Mouse (Mus musculus) embryonic facial prominence, embryonic 13.5 days (tissue): Measurements from ENCODE around the gene Adamts12. TPM values are rescaled to one million over a fixed set of nuclear protein-coding genes. Genes with fewer than 3 reads are reported as not detected.
A peak's percentile ranks its signal among the peaks of the same experiment; 100 is the strongest.

Experiments
- ATAC-seq: fragments of 200-750 bp; cut with Nextera tagmentation; 2 replicates; pipeline ENCODE4 v1.8.0; 2017; ENCODE audit warnings: low read depth; ENCODE audit not compliant: insufficient number of reproducible peaks, insufficient read depth, low FRiP score, low TSS enrichment
- H3K27ac ChIP-seq: fragments of 300-500 bp; sonication (generic); 2 replicates; pipeline ENCODE4 v1.5.1; 2015; ENCODE audit warnings: moderate library complexity, mild to moderate bottlenecking, inconsistent platforms
- H3K27me3 ChIP-seq: fragments of 300-500 bp; sonication (generic); 2 replicates; pipeline ENCODE4 v1.6.1; 2015; ENCODE audit warnings: mild to moderate bottlenecking, inconsistent platforms
- H3K36me3 ChIP-seq: fragments of 300-500 bp; sonication (generic); 2 replicates; pipeline ENCODE4 v1.6.1; 2015; ENCODE audit warnings: mild to moderate bottlenecking, inconsistent platforms
- H3K4me1 ChIP-seq: fragments of 300-500 bp; sonication (generic); 2 replicates; pipeline ENCODE4 v1.6.1; 2015; ENCODE audit warnings: inconsistent platforms
- H3K4me2 ChIP-seq: fragments of 300-500 bp; sonication (generic); 2 replicates; pipeline ENCODE4 v1.6.1; 2015; ENCODE audit warnings: moderate library complexity, mild to moderate bottlenecking, inconsistent platforms
- H3K4me3 ChIP-seq: fragments of 300-500 bp; sonication (generic); 2 replicates; pipeline ENCODE4 v1.5.1; 2015; ENCODE audit warnings: mild to moderate bottlenecking, inconsistent platforms
- H3K9ac ChIP-seq: fragments of 300-500 bp; sonication (generic); 2 replicates; pipeline ENCODE4 v1.6.1; 2015; ENCODE audit warnings: mild to moderate bottlenecking, inconsistent platforms
- H3K9me3 ChIP-seq: fragments of 300-500 bp; sonication (generic); 2 replicates; pipeline ENCODE4 v1.6.1; 2016; ENCODE audit warnings: inconsistent platforms
- WGBS: fragments of 180-500 bp; shearing (Covaris S2); methylation state at CpG from one replicate; pipeline ENCODE4 v1.1.7; 2015; ENCODE audit warnings: mixed read lengths; 5-methylcytosine and 5-hydroxymethylcytosine counted together
- polyA plus RNA-seq: library from polyadenylated mRNA; unstranded; fragments of >200 nt; fragmentation: Nextera tagmentation; extraction: Ambion mirVana; gene quantifications from 2 replicates; pipeline ENCODE4 v1.2.1, GENCODE M21; 2015

The Adamts12 gene
- polyA plus RNA-seq, 1 experiment from 2014 or later = 6.6 TPM

DNA sequence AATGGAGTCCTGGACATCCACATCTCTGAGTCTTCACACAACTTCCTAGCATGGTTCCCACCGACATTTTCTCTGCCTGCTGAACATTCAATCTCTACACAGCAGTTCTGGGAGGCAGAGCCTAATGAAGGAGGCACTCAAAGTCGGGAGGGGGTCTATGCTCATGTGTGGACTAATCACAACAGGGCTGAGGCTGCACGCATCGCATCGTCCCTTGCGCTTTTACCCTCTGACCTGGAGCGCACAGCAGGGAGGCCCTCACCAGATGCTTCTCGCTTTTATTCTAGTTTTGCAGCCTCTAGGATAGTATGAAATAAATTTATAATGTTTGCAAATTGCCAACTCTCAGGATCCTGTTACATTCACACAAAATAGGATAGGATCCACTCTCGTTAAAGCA lies 112.9 kb downstream of the Adamts12 start:
- Histone ChIP-seq H3K4me1 (peaks cover 29% of the 10 kb centered on the region), H3K4me2 (peak overlapping the region; percentile 27; the same call in 1 of the 2 replicates), H3K4me3 (no peak overlapping the region), H3K36me3 (no peaks in the 10 kb centered on the region), H3K9ac (no peak overlapping the region), H3K9me3 (no peaks in the 10 kb centered on the region), H3K27me3 (no peaks in the 10 kb centered on the region), H3K27ac (peak overlapping the region; percentile 82)
- WGBS = 25% methylated on average over 9 of the region's 9 CpGs
- ATAC-seq = peak; percentile 72

DNA sequence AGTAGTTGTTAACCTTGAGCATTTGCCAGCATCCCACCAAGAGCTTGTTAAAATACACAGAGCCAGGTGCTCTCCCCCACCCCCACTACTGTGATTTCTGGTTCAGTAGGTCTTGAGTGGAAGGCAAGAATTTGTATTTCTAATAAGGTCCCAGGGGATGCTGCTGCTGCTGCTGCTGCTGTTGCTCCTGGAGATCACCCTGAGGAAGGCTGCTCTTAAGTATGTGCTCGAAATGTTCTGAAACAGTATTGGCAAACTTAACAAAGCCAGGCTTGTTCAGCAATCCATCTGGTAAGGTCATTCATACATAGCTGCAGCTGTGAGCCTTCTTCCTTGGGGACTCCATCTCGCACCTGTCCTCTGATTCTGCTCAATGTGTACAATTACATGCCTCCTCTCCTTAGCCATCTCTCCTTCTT lies 115.2 kb downstream of the Adamts12 start:
- WGBS = 61% methylated on average over 2 of the region's 2 CpGs
- H3K27me3 ChIP-seq = no peaks in the 10 kb centered on the region

DNA sequence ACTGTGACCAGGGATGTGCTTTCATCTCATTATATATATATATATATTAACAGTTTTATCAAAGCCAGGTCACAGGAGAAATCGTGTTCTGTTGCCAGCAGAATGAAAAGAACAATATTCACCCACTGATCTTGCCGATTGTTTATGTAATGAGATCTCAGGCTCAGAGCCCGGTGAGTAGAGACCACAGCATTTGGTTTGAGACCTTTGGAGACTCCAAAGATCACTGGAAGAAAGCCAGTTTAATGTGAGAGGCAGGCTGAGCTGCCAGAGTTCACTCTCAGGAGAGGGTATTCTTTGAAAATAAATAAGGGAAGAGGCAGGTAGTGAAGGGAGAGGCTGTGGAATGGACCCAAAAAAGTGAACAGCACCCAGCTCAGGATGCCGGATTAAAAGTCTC lies 122.1 kb downstream of the Adamts12 start:
- Histone ChIP-seq H3K4me2 (no peak overlapping the region), H3K27ac (no peak overlapping the region), H3K27me3 (no peaks in the 10 kb centered on the region), H3K9ac (no peak overlapping the region), H3K4me1 (no peaks in the 10 kb centered on the region; the same call in 1 of the 2 replicates), H3K36me3 (no peaks in the 10 kb centered on the region), H3K9me3 (no peaks in the 10 kb centered on the region), H3K4me3 (no peak overlapping the region)
- WGBS = 55% methylated on average over 4 of the region's 4 CpGs
- ATAC-seq = no peak

More for the DNA sequence above, 115.2 kb downstream of the Adamts12 start:
- no peak overlapping the region for H3K4me2 ChIP-seq
- no peak overlapping the region for H3K27ac ChIP-seq
- H3K4me1 ChIP-seq = peaks cover 29% of the 10 kb centered on the region
- H3K4me3 ChIP-seq = no peak overlapping the region
- H3K9ac ChIP-seq = no peak overlapping the region
- H3K9me3 ChIP-seq = no peaks in the 10 kb centered on the region
- no peaks in the 10 kb centered on the region for H3K36me3 ChIP-seq
- ATAC-seq = no peak

DNA sequence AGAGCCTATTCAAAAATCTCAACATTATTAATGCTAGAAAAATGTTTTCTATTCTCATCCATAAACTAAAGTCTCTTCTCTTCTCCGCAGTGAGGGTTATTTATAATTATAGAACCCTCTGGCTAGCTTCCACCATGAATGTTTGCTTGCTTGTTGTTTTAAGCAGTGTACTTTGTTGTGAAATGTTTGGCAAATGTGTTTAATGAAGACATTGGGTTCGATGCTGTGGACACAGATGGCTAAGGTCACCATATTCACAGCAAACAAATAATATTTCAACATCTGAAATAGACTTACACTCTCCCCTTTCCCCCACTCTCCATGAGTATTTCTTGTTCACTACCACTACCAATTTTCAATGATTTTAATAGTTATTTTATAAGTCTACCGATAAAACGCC lies 125.9 kb downstream of the Adamts12 start:
- Histone ChIP-seq H3K27me3 (no peaks in the 10 kb centered on the region), H3K27ac (no peak overlapping the region), H3K4me3 (no peak overlapping the region), H3K36me3 (no peaks in the 10 kb centered on the region), H3K4me1 (no peaks in the 10 kb centered on the region; the same call in 1 of the 2 replicates), H3K4me2 (no peak overlapping the region), H3K9me3 (no peaks in the 10 kb centered on the region), H3K9ac (no peak overlapping the region)
- 92% methylated on average over 4 of the region's 4 CpGs for WGBS
- ATAC-seq = no peak

DNA sequence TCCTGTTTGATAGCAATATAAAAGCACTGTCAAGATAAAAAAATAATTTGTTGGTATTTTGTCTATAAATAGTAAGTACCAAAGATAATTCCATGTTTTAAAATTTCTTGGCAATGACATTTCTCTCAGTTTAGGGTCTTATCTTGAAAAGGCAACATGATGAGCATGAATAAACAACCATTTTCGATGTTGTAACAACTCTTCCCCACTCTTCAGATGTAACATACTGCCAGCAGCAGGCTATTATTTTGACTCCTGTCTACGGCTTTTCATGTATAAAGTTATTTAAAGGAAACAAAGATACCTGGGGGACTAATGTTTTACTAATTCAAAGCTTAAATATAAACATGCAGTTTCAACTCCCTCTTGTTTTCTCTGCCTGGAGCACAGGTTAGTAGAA lies 128.2 kb downstream of the Adamts12 start:
- ATAC-seq = no peak

DNA sequence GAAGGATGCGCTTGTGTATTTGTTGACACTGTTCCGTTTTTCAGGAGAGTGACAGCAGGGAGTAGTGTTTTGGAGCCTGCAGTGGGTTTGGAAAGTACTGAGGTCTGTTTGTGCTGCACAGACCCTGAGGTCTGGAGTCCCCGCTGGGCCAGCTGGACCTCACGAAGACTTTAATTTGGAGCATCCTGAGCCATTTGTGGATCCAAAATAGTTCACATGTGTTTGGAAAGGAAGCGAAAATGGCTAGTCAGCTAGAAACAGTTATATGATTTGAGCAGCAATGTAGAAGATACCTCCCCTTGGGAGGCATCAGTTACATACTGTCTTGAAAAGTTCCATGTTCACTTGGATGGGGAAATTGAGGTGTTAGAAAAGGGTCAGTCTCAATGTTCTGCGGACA lies 132.5 kb downstream of the Adamts12 start:
- no peaks in the 10 kb centered on the region for H3K9me3 ChIP-seq
- ATAC-seq = no peak

More for the DNA sequence above, 128.2 kb downstream of the Adamts12 start:
- H3K4me2 ChIP-seq = no peak overlapping the region
- H3K9me3 ChIP-seq = no peaks in the 10 kb centered on the region
- H3K27ac ChIP-seq = no peak overlapping the region
- no peak overlapping the region for H3K4me3 ChIP-seq
- H3K4me1 ChIP-seq = no peaks in the 10 kb centered on the region
- 83% methylated on average over 2 of the region's 2 CpGs for WGBS
- H3K9ac ChIP-seq = no peak overlapping the region
- no peaks in the 10 kb centered on the region for H3K27me3 ChIP-seq
- no peaks in the 10 kb centered on the region for H3K36me3 ChIP-seq

DNA sequence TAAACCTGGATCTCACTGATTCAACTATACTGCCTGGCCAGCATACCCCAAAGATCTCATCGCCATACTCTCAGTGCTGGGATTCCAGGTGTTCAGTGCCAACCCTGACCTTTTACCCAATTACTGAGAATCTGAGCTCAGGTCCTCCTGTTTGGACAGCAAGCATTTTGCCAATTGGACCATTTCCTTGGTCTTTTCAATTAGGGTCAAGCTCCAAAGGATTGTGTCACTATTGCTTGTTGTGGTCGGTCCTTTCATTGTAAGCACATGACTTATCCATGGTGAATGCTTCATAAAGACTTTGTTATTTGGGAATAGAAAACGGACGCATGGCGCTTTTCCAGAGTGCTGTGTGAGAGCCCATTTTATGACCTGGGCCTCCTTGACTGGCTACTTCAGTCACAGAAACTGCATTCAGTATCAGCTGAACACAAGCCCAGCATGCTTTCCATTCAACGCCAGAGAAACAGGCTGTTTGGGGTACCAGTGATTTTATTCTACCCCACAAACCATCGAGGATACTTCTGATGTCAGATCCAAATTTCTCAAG lies 133.7 kb downstream of the Adamts12 start:
- Histone ChIP-seq H3K4me3 (no peak overlapping the region), H3K36me3 (no peaks in the 10 kb centered on the region), H3K4me1 (peaks cover 5% of the 10 kb centered on the region), H3K9me3 (no peaks in the 10 kb centered on the region), H3K27ac (no peak overlapping the region), H3K27me3 (no peaks in the 10 kb centered on the region), H3K4me2 (no peak overlapping the region), H3K9ac (no peak overlapping the region)
- ATAC-seq = no peak
- 88% methylated on average over 7 of the region's 7 CpGs for WGBS

More for the DNA sequence above, 132.5 kb downstream of the Adamts12 start:
- no peak overlapping the region for H3K4me3 ChIP-seq
- H3K4me1 ChIP-seq = no peaks in the 10 kb centered on the region
- H3K27ac ChIP-seq = no peak overlapping the region
- no peak overlapping the region for H3K9ac ChIP-seq
- H3K36me3 ChIP-seq = no peaks in the 10 kb centered on the region
- no peaks in the 10 kb centered on the region for H3K27me3 ChIP-seq
- 47% methylated on average over 6 of the region's 6 CpGs for WGBS
- no peak overlapping the region for H3K4me2 ChIP-seq

DNA sequence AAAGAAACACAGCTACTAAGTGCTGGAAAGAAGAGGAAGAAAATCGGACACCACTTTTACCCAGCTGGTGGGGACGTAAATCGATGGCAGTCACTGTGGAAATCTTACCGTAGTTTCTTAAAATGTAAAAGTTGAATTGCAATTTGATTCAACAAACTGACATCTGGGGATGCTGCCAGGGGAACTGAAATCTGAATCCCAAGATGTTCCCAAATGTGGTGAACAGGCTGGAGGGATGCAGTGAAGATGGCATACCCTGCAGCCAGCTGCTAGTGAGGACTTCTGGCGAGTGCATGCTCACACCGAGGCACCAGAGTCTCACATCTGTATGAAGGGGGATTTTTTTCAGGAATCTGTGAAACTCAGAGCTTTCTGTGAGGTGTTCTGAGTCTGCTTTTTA lies 138.5 kb downstream of the Adamts12 start:
- Histone ChIP-seq H3K4me2 (no peak overlapping the region), H3K9me3 (no peaks in the 10 kb centered on the region), H3K4me1 (peaks cover 7% of the 10 kb centered on the region), H3K36me3 (no peaks in the 10 kb centered on the region), H3K27me3 (no peaks in the 10 kb centered on the region), H3K27ac (peak overlapping the region; percentile 12; the same call in 1 of the 2 replicates), H3K9ac (no peak overlapping the region), H3K4me3 (no peak overlapping the region)
- ATAC-seq = no peak
- 40% methylated on average over 6 of the region's 6 CpGs for WGBS

DNA sequence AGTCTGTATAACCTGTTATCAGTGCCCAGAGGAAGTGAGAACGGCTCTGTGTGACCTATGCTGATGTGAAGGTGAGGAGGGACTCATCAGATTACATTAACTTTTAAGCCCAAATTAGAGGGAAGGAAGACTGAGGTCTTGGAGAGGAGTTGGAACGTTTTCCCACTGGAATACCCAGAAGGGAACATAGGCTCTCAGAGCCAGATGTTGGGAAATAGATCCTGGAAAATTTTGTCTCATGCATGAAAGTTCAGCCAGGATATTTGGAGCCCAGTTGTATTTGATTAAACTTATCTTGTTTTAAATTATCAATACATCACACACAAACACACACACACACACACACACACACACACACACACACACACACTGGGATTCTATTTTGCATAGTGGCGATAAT lies 140.3 kb downstream of the Adamts12 start:
- Histone ChIP-seq H3K36me3 (no peaks in the 10 kb centered on the region), H3K9me3 (no peaks in the 10 kb centered on the region), H3K27ac (no peak overlapping the region), H3K27me3 (no peaks in the 10 kb centered on the region), H3K4me3 (no peak overlapping the region), H3K4me2 (no peak overlapping the region), H3K9ac (no peak overlapping the region), H3K4me1 (peaks cover 9% of the 10 kb centered on the region)
- ATAC-seq = no peak
- WGBS = 69% methylated on average over 3 of the region's 3 CpGs

DNA sequence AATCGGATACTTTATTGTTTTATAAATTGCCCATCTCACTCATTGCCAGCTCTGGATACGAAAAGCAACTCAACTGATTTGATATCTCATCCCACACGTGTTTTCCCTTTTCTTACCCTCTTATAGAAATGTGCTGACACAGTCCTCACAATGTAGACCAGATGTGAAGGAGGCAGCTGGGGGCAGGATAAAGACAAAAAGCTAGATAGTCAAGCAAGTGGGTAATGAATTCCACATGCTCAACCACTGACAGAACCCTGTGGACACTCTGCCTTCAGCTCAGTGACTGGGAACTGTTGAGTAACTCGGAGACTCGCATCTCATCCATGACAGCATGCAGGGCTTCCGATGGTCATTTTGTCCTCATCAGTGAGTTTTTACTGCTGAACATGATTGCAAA lies 146.4 kb downstream of the Adamts12 start:
- WGBS = 23% methylated on average over 6 of the region's 6 CpGs
- ATAC-seq = no peak
- H3K36me3 ChIP-seq = no peaks in the 10 kb centered on the region; the same call in 1 of the 2 replicates

DNA sequence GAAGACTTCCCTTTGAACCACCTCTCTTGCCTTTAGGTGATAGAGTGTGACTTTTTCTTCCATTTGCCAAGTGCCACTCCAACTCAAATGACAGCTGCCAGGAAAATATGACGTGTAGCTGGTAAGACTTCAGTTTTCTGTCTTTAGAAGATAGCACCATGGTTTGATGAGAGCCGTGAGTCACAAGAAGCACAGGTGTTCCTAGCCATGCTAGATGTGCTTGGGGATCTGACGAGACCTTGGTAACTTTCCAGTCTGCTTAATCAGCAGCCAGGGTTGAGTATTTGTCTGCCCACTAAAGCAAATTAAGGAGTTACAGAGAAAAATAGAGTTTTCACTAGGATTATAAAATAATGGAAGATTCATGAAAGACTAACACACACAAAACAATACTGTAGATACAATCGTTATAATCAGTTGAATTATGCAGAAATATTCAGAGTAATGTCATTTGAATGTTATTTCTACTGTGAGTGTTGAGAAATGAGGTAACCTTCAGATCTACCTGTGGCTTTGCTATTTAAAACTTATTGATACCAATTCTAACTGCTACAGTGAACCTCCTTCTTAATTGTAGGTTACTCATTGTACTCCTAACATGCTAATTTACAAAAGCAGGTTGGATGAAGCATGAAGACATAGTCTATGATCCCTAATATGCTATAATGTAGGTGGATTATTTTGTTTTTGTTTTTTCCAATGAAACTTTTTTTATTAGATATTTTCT lies 169.5 kb downstream of the Adamts12 start:
- Histone ChIP-seq H3K9me3 (no peaks in the 10 kb centered on the region), H3K36me3 (no peaks in the 10 kb centered on the region), H3K4me3 (no peak overlapping the region), H3K4me1 (no peaks in the 10 kb centered on the region), H3K4me2 (no peak overlapping the region), H3K9ac (no peak overlapping the region), H3K27me3 (no peaks in the 10 kb centered on the region), H3K27ac (no peak overlapping the region)
- ATAC-seq = no peak
- 81% methylated on average over 4 of the region's 4 CpGs for WGBS

More for the DNA sequence above, 146.4 kb downstream of the Adamts12 start:
- Histone ChIP-seq H3K4me1 (peaks cover 19% of the 10 kb centered on the region), H3K9me3 (no peaks in the 10 kb centered on the region), H3K27me3 (no peaks in the 10 kb centered on the region), H3K27ac (peak overlapping the region; percentile 63), H3K9ac (no peak overlapping the region), H3K4me2 (peak overlapping the region; percentile 14; the same call in 1 of the 2 replicates), H3K4me3 (no peak overlapping the region)

DNA sequence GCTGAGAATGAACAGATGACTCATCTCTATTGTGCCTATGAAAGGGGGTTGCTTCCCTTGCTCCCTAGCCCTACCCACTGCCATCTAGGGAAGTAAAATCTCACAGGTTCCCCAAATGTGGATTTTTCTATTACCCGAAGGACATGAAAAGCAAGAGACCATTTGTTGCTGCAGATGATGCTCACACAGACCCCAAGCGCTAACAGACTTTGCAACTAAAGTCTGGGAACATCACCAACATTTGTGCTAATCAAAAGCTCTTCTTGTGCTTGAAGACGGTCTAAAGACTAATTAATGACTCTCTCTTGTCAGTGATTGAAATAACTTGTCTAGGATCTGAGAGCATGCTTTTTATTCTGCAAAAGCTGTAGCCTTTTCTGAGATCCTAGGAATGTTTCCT lies 175.8 kb downstream of the Adamts12 start:
- WGBS = 87% methylated on average over 3 of the region's 3 CpGs
- H3K4me2 ChIP-seq = no peak overlapping the region
- H3K36me3 ChIP-seq = no peaks in the 10 kb centered on the region
- no peak for ATAC-seq
- H3K9ac ChIP-seq = no peak overlapping the region
- no peaks in the 10 kb centered on the region for H3K9me3 ChIP-seq
- no peak overlapping the region for H3K4me3 ChIP-seq
- H3K27me3 ChIP-seq = no peaks in the 10 kb centered on the region
- no peak overlapping the region for H3K27ac ChIP-seq
- H3K4me1 ChIP-seq = no peaks in the 10 kb centered on the region
